Mouse (Mus musculus): ENCODE data around the gene Nme1.

- TF ChIP-seq POLR2A (IDR thresholded peaks at IDR 0.05; ENCODE audit: insufficient read depth, low read length) (no peak), EP300 (IDR thresholded peaks at IDR 0.05; ENCODE audit: insufficient read depth, low read depth, low read length) (no peak), CTCF (IDR thresholded peaks at IDR 0.05; ENCODE audit: low read depth, low read length) (no peak)
Observed at GRCm38 (mm10) chr11:93956159-93956558, 12.2 kb downstream of the Nme1 start, which contains the start of gene Nme2.
